Mouse (Mus musculus): ENCODE data around the gene Nsun6.

DNA sequence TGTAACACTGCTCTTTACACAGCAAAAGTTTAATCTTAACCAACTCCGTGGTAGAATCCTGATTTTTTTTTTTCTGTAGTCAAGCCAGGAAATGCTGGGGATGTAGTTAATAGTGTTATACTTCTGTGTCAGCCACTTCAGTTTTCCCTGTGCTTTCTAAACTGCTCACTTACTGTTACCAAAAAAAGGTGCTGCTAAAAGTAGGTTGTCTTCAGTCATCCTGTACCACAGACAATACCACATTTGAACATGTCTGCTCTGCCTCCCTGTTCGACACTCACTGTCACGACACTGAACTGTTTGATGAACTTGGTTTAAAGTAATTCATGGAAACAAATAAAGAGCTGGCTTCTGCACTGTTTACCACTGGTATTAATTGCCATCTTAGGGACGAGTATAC lies 66.4 kb downstream of the Nsun6 start:
- no peak for TF ChIP-seq CTCF (IDR thresholded peaks at IDR 0.05; ENCODE audit: extremely low read depth, insufficient read length, insufficient replicate concordance, low read depth, low read length)
- TF ChIP-seq POLR2A (IDR thresholded peaks at IDR 0.05; ENCODE audit: low read depth, low read length): no peak

Measured in small intestine, adult 2 months (tissue).